Mouse (Mus musculus) layer of hippocampus, postnatal 14 days (tissue): Measurements from ENCODE around the gene Chmp6. TPM values are rescaled to one million over a fixed set of nuclear protein-coding genes. Genes with fewer than 3 reads are reported as not detected.

Source experiments
- DNase-seq, 2 experiments: peaks; one replicate each; pipeline ENCODE4 v3.0.0; 2021 to 2022; ENCODE audit warnings: low spot score in 2 of 2, mixed read lengths in 1 of 2
- total RNA-seq, 2 experiments: library from RNA; stranded (reverse); gene quantifications; 2 replicates each; pipeline ENCODE4 v1.2.3; 2021

The Chmp6 gene
- total RNA-seq, 2 experiments from 2014 or later: 37.1 to 39.1 TPM

GRCm38 (mm10) chr11:119907006-119907650 lies 6.1 kb upstream of the Chmp6 start:
- no peak for DNase-seq

- DNase-seq: no peak
Measured at GRCm38 (mm10) chr11:119907711-119908110, 5.5 kb upstream of the Chmp6 start.

- peak; percentile 79 to 80 for DNase-seq
Measured at GRCm38 (mm10) chr11:119909436-119909835, 3.8 kb upstream of the Chmp6 start.

- DNase-seq: no peak
Measured at GRCm38 (mm10) chr11:119912845-119913244, 396 bp upstream of the Chmp6 start.

- no peak for DNase-seq
Measured at GRCm38 (mm10) chr11:119913935-119914314, 684 bp downstream of the Chmp6 start.

GRCm38 (mm10) chr11:119914381-119914780 lies 1.1 kb downstream of the Chmp6 start:
- DNase-seq: no peak

GRCm38 (mm10) chr11:119915666-119916065 lies 2.4 kb downstream of the Chmp6 start:
- no peak for DNase-seq

- no peak for DNase-seq
Measured at GRCm38 (mm10) chr11:119916102-119916790, 3.0 kb downstream of the Chmp6 start.

GRCm38 (mm10) chr11:119916834-119917469 lies 3.7 kb downstream of the Chmp6 start:
- no peak for DNase-seq

- no peak for DNase-seq
Measured at GRCm38 (mm10) chr11:119918521-119918920, 5.3 kb downstream of the Chmp6 start.

GRCm38 (mm10) chr11:119919432-119919831 lies 6.2 kb downstream of the Chmp6 start:
- no peak for DNase-seq

- peak; percentile 72 for DNase-seq
Measured at GRCm38 (mm10) chr11:119919897-119920296, 6.7 kb downstream of the Chmp6 start.

GRCm38 (mm10) chr11:119920668-119921067 lies 7.4 kb downstream of the Chmp6 start:
- DNase-seq: no peak

GRCm38 (mm10) chr11:119925176-119925575 lies 11.9 kb downstream of the Chmp6 start:
- no peak for DNase-seq

GRCm38 (mm10) chr11:119926762-119927161 lies 13.5 kb downstream of the Chmp6 start:
- DNase-seq: no peak

- peak in 1 of 2 experiments; percentile 57 for DNase-seq
Measured at GRCm38 (mm10) chr11:119928023-119928681, 14.9 kb downstream of the Chmp6 start.

GRCm38 (mm10) chr11:119929603-119930265 lies 16.5 kb downstream of the Chmp6 start:
- DNase-seq: no peak

GRCm38 (mm10) chr11:119931809-119932208 lies 18.6 kb downstream of the Chmp6 start:
- DNase-seq: no peak

GRCm38 (mm10) chr11:119933142-119933541 lies 19.9 kb downstream of the Chmp6 start:
- no peak for DNase-seq

- no peak for DNase-seq
Measured at GRCm38 (mm10) chr11:119933819-119934583, 20.8 kb downstream of the Chmp6 start.
